Mouse (Mus musculus) urinary bladder, postnatal 36 days (tissue): ENCODE measurements around the gene Clmn.
"Not testable (repeated sequence)": the region's sequence is repeated elsewhere in the genome, so short reads cannot be mapped to it uniquely, and the experiment has no call there.

Source experiments
- DNase-seq, 2 experiments: peaks; one replicate each; pipeline ENCODE4 v3.0.0; 2022; ENCODE audit warnings: low spot score in 2 of 2, mixed read lengths in 1 of 2

The Clmn gene

DNA sequence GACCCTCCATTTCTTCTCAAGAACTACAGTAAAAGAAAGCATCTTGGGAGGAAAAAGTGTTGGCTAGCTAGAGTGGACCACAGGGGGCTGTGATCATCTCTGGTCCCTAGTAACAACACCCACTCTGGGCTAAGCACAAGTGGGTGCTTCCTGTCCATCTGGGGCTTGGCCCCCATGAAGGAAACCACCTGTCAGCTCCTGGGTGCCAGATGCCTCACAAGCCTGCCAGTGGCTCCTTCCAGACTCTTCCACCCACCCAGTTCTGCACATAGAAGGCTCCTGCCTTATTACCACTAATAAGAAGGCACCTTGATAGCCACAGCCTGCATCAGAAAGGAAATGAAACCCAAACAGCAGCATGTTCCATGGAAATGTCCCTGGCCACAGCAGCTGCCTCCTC is 26.4 kb downstream of the Clmn start:
- DNase-seq, result no peak

DNA sequence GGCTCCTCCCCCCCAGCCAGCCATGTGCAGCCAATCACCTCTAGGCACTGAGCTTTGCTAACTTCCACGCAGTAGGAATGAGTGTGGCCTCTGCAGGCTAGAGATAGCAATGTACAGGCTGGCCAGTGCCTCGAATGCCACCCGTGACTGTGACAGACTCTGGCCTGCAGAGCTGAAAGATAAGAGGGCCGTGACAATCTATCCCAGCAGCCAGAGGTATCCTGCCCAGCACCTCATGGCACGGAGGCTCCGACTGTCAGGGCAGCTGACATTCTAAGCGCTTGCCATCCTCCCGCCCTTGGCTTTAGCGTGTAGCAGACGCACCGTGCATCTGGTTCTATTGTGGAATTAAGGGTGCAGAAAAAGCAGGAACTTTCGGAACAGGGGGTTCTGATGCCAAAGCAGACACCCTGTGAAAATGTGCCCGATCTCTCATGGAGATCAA is 26.9 kb downstream of the Clmn start:
- no peak for DNase-seq

GRCm38 (mm10) chr12:104837111-104837837 is 27.6 kb downstream of the Clmn start:
- DNase-seq, result no peak

- no peak for DNase-seq
Measured at GRCm38 (mm10) chr12:104836230-104836629, 28.6 kb downstream of the Clmn start.

DNA sequence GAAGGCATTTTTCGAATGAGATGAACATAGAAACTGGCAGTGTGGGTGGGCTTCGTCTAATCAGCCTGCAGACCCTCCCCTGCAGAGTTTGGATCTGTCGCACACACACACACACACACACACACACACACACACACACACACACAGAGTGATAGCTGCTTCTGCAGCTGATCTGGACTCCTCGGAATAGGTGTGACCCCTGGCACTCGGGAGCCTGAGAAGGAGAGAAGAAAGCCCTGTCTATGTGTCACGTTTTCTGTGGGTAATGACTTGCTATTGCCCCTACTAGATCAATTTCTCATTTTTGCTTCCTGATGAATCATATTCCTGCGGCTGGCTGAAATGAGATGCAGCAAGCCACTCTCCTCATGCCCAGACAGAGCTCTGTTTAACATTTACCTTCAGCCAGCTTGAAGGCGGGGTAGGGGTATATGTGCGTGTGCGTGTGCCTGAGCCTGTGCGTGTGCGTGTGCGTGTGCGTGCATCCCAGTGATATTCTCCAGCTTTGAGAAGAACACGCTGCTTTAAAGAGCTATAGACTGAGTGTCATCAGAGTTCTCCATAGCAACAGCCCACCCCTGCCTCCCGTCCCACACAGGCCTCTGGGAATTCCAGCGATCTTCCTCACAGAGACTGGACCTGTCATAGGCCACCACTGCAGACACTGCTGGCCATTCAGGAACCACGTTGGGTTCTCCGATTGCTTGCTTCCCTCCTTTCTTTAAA is 29.3 kb downstream of the Clmn start:
- DNase-seq, result no peak

GRCm38 (mm10) chr12:104834772-104835171 is 30.1 kb downstream of the Clmn start:
- DNase-seq, result no peak

DNA sequence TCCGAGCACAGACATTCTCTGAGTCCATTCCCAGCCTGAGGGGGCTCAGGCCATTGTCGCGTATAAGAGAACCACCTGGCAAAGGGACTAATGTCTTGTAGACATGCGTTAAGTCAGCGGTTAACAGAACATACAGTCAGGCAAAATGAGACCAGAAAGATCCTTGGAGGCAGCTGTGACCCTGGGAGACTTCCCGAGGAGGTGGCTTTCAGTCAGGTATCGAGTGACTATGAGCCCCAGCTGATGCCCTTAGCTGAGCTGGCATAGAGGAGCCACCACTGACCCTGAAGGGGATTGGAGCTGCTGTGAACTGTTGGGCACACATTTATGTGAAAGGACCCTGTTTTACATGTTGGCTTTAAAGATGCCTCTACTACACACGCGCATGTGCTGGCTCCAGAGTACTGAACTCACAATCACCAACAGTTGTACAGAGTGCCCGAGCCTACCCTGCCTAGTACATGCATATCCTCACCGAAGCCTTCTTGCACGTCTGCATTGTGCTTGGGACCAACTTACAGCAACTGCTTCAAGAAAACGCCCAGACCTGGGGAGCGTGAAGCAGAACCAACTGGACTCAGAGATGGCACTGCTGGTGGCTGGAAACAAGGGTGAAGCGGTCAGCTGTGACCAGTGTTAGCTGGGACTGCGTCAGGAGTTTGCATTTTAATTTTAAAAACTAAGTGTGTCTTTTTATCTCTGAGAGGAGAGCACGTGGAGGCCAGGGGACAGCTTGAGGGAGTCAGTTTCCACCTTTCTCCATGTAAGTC is 34.0 kb downstream of the Clmn start:
- no peak for DNase-seq

GRCm38 (mm10) chr12:104830283-104830639 is 34.6 kb downstream of the Clmn start:
- DNase-seq, result no peak

DNA sequence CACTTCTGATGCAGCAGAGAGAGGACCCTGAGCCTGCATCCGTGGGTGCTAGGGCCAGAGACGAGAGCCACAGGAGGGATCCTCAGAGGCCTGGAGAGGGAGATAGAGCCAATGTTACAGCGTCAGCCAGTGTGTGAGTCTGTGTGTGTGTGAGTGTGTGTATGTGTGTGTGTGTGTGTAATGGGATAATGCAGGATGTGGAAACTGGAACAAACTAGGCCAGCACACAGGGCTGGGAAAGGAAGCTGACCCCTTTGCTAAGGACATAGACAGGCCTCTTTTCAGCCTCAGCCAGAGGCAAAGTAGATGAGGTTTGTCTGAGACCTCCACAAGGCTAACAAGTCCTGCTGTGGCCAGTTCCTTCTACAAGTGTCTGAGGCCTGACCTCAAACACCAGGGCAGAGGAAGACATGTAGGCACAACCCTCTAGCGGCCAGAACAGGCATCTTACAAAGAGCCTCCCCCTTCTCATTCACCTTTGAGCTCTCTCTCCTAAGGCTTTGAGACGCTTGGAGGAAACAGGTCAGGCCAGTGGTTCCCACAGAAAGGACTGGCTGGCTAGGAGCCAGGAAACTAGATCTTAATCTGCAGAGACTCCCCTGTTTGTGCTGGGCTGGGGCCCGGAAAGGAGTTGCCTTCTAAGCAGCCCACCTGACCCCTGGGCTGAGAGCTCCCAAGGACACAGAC is 35.1 kb downstream of the Clmn start:
- DNase-seq, result peak; percentile 80 to 82

GRCm38 (mm10) chr12:104828986-104829385 is 35.9 kb downstream of the Clmn start:
- not testable (repeated sequence) for DNase-seq

- no peak for DNase-seq
Measured at GRCm38 (mm10) chr12:104827721-104828120, 37.2 kb downstream of the Clmn start.

- DNase-seq, result no peak
Measured at GRCm38 (mm10) chr12:104824907-104825267, 40.0 kb downstream of the Clmn start.

DNA sequence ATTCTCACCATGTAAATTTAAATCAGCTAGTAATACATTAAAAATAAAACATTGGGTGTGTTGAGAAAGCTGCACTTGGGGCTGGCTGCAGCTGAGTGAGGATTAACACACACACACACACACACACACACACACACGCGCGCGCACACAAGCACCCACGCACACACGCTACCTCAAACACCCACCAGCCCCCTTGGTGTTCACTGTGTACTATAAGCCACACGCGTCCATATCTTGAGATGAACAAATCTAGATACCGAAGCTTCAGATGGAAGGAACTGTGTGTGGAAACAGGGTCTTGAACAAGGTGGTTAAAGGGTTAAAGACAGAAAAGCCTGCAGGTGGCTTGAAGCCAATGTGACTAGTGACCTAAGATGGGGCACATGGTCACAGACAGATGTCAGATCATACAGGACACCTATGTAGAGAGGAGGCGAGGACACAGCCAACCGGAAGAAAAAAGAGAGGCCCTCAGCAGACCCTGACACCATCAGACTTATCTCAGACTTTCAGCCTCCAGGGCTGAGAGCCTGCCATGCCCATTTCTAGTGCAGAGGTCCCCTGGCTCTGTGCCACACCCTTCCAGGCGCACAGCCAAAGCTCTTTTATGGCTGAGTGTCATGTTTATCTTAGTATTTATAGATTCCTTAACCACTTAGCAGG is 40.5 kb downstream of the Clmn start:
- DNase-seq, result peak; percentile 38 to 82

GRCm38 (mm10) chr12:104823722-104824121 is 41.2 kb downstream of the Clmn start:
- DNase-seq, result no peak

DNA sequence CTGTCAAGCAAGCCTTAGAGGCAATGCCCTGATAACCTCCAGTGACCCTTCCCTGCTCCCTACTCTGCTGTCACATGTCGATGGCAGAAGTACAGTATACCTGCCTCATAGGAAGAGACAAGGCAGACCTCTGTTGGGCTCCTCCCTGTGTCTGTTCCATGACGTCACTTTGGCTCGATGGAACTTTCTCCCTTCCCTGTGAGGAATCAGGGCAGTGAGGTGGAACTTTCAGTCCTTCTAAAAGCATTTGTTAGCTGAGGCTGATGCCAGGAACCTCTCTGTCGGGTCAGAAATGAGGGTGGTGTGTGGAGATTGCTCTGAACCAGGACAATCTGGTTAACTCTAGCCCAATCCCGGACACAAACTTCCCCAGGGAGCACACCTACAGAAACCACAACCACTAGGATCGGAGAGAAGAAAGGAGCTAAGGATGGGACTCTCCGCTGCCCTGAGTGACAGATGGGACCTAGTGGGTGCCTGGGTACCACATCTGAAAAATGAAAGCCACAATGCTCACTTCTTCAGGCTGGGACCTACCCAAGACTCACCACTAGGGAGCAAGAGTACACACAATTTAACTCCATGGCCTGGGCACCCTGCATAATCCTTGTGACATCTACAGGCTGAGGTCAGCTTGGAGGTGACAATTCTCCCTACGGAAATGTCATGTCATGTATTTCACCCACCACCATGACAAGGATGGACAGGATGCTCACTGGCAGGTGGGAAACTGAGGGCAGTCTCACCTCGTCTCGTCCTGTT is 41.9 kb downstream of the Clmn start:
- DNase-seq, result no peak

GRCm38 (mm10) chr12:104822151-104822550 is 42.7 kb downstream of the Clmn start:
- no peak for DNase-seq

DNA sequence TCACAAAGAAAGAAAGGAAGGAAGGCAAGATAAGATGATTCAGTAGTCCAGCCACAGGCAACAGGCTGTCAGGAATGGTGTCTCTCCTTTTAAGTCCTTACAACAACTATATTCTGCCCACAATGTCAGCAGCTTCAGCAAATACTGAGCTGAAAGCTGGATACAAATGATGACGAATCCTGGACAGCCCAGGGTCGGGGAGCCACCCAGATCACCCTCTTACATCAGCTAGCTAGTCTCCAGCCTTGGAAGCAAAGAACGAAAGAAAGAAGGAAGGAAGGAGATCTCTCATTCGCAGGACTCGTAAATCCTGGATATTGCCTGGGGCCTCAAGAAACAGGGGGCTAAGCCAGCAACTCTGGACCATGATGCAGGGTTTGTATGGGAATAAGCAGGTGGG is 44.8 kb downstream of the Clmn start:
- DNase-seq, result no peak

GRCm38 (mm10) chr12:104819050-104819449 is 45.8 kb downstream of the Clmn start:
- DNase-seq, result no peak

GRCm38 (mm10) chr12:104818057-104818456 is 46.8 kb downstream of the Clmn start:
- no peak for DNase-seq

GRCm38 (mm10) chr12:104817172-104817866 is 47.6 kb downstream of the Clmn start:
- DNase-seq, result no peak
